Mouse (Mus musculus): ENCODE data around the gene Car11.

The Car11 gene

GRCm38 (mm10) chr7:45722348-45722713 lies 22.7 kb downstream of the Car11 start:
- no peak for DNase-seq (ENCODE audit: low spot score in 2 of 2)

- DNase-seq (ENCODE audit: low spot score in 2 of 2) = no peak
These were observed 23.7 kb downstream of the Car11 start for GRCm38 (mm10) chr7:45723301-45723700.

- no peak for DNase-seq (ENCODE audit: low spot score in 2 of 2)
These were observed 24.1 kb downstream of the Car11 start for GRCm38 (mm10) chr7:45723781-45724180.

GRCm38 (mm10) chr7:45725151-45725550 lies 25.5 kb downstream of the Car11 start:
- DNase-seq (ENCODE audit: low spot score in 2 of 2) = no peak

- no peak for DNase-seq (ENCODE audit: low spot score in 2 of 2)
These were observed 26.1 kb downstream of the Car11 start, which contains the start of gene Spaca4 for GRCm38 (mm10) chr7:45725713-45726112. TSS of gene Spaca4 (minus strand) at chr7:45725813.

GRCm38 (mm10) chr7:45726419-45726818 lies 26.8 kb downstream of the Car11 start:
- no peak for DNase-seq (ENCODE audit: low spot score in 2 of 2)

GRCm38 (mm10) chr7:45727625-45728024 lies 28.0 kb downstream of the Car11 start:
- DNase-seq (ENCODE audit: low spot score in 2 of 2) = no peak

GRCm38 (mm10) chr7:45730727-45731431 lies 31.2 kb downstream of the Car11 start:
- no peak for DNase-seq (ENCODE audit: low spot score in 2 of 2)

- DNase-seq (ENCODE audit: low spot score in 2 of 2) = no peak
These were observed 33.8 kb downstream of the Car11 start for GRCm38 (mm10) chr7:45733477-45733876.

GRCm38 (mm10) chr7:45739162-45739763 lies 39.6 kb downstream of the Car11 start:
- peak; percentile 53 to 64 for DNase-seq (ENCODE audit: low spot score in 2 of 2)

GRCm38 (mm10) chr7:45739820-45740219 lies 40.2 kb downstream of the Car11 start:
- DNase-seq (ENCODE audit: low spot score in 2 of 2) = no peak

- no peak for DNase-seq (ENCODE audit: low spot score in 2 of 2)
These were observed 41.7 kb downstream of the Car11 start for GRCm38 (mm10) chr7:45741308-45741707.

GRCm38 (mm10) chr7:45741777-45742176 lies 42.1 kb downstream of the Car11 start:
- DNase-seq (ENCODE audit: low spot score in 2 of 2) = no peak

- no peak for DNase-seq (ENCODE audit: low spot score in 2 of 2)
These were observed 42.7 kb downstream of the Car11 start for GRCm38 (mm10) chr7:45742338-45742737.

- DNase-seq (ENCODE audit: low spot score in 2 of 2) = peak; percentile 26 to 53
These were observed 44.7 kb downstream of the Car11 start for GRCm38 (mm10) chr7:45744387-45744786.

- DNase-seq (ENCODE audit: low spot score in 2 of 2) = no peak
These were observed 46.9 kb downstream of the Car11 start for GRCm38 (mm10) chr7:45746518-45746917.

- DNase-seq (ENCODE audit: low spot score in 2 of 2) = no peak
These were observed 47.8 kb downstream of the Car11 start for GRCm38 (mm10) chr7:45747450-45747849.

- DNase-seq (ENCODE audit: low spot score in 2 of 2) = no peak
These were observed 48.5 kb downstream of the Car11 start for GRCm38 (mm10) chr7:45748110-45748509.

- no peak for DNase-seq (ENCODE audit: low spot score in 2 of 2)
These were observed 49.8 kb downstream of the Car11 start for GRCm38 (mm10) chr7:45749401-45749800.

GRCm38 (mm10) chr7:45750162-45750561 lies 50.5 kb downstream of the Car11 start:
- DNase-seq (ENCODE audit: low spot score in 2 of 2) = no peak
